Mouse (Mus musculus) large intestine, adult 2 months (tissue): ENCODE measurements around the gene Pmp22. TPM values are rescaled to one million over a fixed set of nuclear protein-coding genes. Genes with fewer than 3 reads are reported as not detected.

Experiments
- DNase-seq: peaks from one replicate; pipeline ENCODE4 v3.0.0-alpha.2; 2012; ENCODE audit warnings: low read depth, low spot score
- WGBS: fragments of 180-500 bp; shearing (Covaris S2); methylation state at CpG from one replicate; pipeline ENCODE4 v1.1.7; 2018; 5-methylcytosine and 5-hydroxymethylcytosine counted together
- polyA plus RNA-seq: library from polyadenylated mRNA; depleted of rRNA; stranded (reverse); fragments of >200 nt; gene quantifications from 2 replicates; pipeline ENCODE4 v1.2.3, GENCODE M21; 2012

Gene Pmp22
- polyA plus RNA-seq, 1 experiment, result 215 TPM

- DNase-seq, result no peak
- 67% methylated on average over 5 of the region's 5 CpGs for WGBS
Observed at GRCm38 (mm10) chr11:63125832-63126456, 2.8 kb upstream of the Pmp22 start.

- 81% methylated on average over 8 of the region's 8 CpGs for WGBS
- no peak for DNase-seq
Observed at GRCm38 (mm10) chr11:63126976-63127375, 1.8 kb upstream of the Pmp22 start.

- 86% methylated on average over 4 of the region's 4 CpGs for WGBS
- DNase-seq, result no peak
Observed at GRCm38 (mm10) chr11:63127513-63127912, 1.3 kb upstream of the Pmp22 start.

- 5% methylated on average over 9 of the region's 9 CpGs for WGBS
- peak; percentile 73 for DNase-seq
Observed at GRCm38 (mm10) chr11:63129375-63129774, 593 bp downstream of the Pmp22 start.

- DNase-seq, result peak; percentile 31
- 9% methylated on average over 12 of the region's 12 CpGs for WGBS
Observed at GRCm38 (mm10) chr11:63129840-63130239, 1.1 kb downstream of the Pmp22 start.

- DNase-seq, result peak; percentile 95
- 5% methylated on average over 8 of the region's 8 CpGs for WGBS
Observed at GRCm38 (mm10) chr11:63130497-63130896, 1.7 kb downstream of the Pmp22 start.

GRCm38 (mm10) chr11:63131001-63131692 lies 2.4 kb downstream of the Pmp22 start:
- DNase-seq, result peak; percentile 32
- WGBS, result 2% methylated on average over 33 of the region's 33 CpGs

- 5% methylated on average over 11 of the region's 11 CpGs for WGBS
Observed at GRCm38 (mm10) chr11:63131693-63132040, 2.9 kb downstream of the Pmp22 start.

GRCm38 (mm10) chr11:63132151-63132500 lies 3.3 kb downstream of the Pmp22 start:
- no peak for DNase-seq
- WGBS, result 2% methylated on average over 11 of the region's 11 CpGs

More at GRCm38 (mm10) chr11:63131693-63132040, 2.9 kb downstream of the Pmp22 start:
- no peak for DNase-seq

- 2% methylated on average over 66 of the region's 66 CpGs for WGBS
- no peak for DNase-seq
Observed at GRCm38 (mm10) chr11:63132501-63133435, 4.0 kb downstream of the Pmp22 start.

GRCm38 (mm10) chr11:63134021-63134420 lies 5.2 kb downstream of the Pmp22 start:
- WGBS, result 81% methylated on average over 5 of the region's 5 CpGs
- no peak for DNase-seq

GRCm38 (mm10) chr11:63134742-63135482 lies 6.1 kb downstream of the Pmp22 start:
- WGBS, result 61% methylated on average over 15 of the region's 15 CpGs

GRCm38 (mm10) chr11:63135622-63136021 lies 6.8 kb downstream of the Pmp22 start:
- DNase-seq, result peak; percentile 64
- under 1% methylated on average over 8 of the region's 8 CpGs for WGBS

More at GRCm38 (mm10) chr11:63134742-63135482, 6.1 kb downstream of the Pmp22 start:
- DNase-seq, result no peak

- no peak for DNase-seq
- WGBS, result 23% methylated on average over 6 of the region's 6 CpGs
Observed at GRCm38 (mm10) chr11:63136205-63136604, 7.4 kb downstream of the Pmp22 start.

GRCm38 (mm10) chr11:63136836-63137416 lies 8.1 kb downstream of the Pmp22 start:
- no peak for DNase-seq
- WGBS, result 82% methylated on average over 4 of the region's 4 CpGs

- DNase-seq, result no peak
- WGBS, result 52% methylated on average over 3 of the region's 3 CpGs
Observed at GRCm38 (mm10) chr11:63138739-63139138, 10.0 kb downstream of the Pmp22 start.

- no peak for DNase-seq
Observed at GRCm38 (mm10) chr11:63142311-63142710, 13.5 kb downstream of the Pmp22 start.

GRCm38 (mm10) chr11:63142816-63143215 lies 14.0 kb downstream of the Pmp22 start:
- WGBS, result 74% methylated on average over 4 of the region's 4 CpGs
- no peak for DNase-seq

More at GRCm38 (mm10) chr11:63142311-63142710, 13.5 kb downstream of the Pmp22 start:
- 78% methylated on average over 5 of the region's 5 CpGs for WGBS

GRCm38 (mm10) chr11:63143486-63143885 lies 14.7 kb downstream of the Pmp22 start:
- 54% methylated on average over 8 of the region's 8 CpGs for WGBS
- no peak for DNase-seq
